ENCODE assay signal across 9 mouse cellular contexts in genomic region chr10:29211453-29211852, GRCm38 (mm10). TPM values are rescaled to one million over a fixed set of nuclear protein-coding genes. Genes with fewer than 3 reads are reported as not detected.
A peak's percentile ranks its signal among the peaks of the same experiment; 100 is the strongest.
DNase-seq lines count a peak whose midpoint lies in the region; ATAC-seq and TF ChIP-seq lines count a peak whose summit lies in the region.
"Had no signal": no experiment of that assay in that cellular context is flagged by ENCODE, and none has a peak within 500 bp of the region (broad histone marks: within the 10 kb centered on the region; RNA-seq: fewer than 3 reads in every experiment).

TSS of gene 9330159F19Rik (plus strand) at chr10:29211606.

- TF ChIP-seq POLR2A in lung, adult 2 months (IDR thresholded peaks at IDR 0.05; ENCODE audit: borderline replicate concordance, extremely low read depth, low read depth, low read length), result 0 out of 2 replicates have a peak, but pooled peaks have one; percentile 31

- H3K27me3 ChIP-seq in forebrain, embryonic 10.5 days (ENCODE audit: poor library complexity, severe bottlenecking), result no peaks in the 10 kb centered on the region
- no peaks in the 10 kb centered on the region for H3K27me3 ChIP-seq in hindbrain, postnatal 0 days (ENCODE audit: insufficient read depth, low read length)

- peak; percentile 75; the same call in 1 of the 2 replicates for ATAC-seq in hindbrain, postnatal 0 days

- H3K9me3 ChIP-seq in forebrain, embryonic 10.5 days, result no peaks in the 10 kb centered on the region
- H3K9me3 ChIP-seq in hindbrain, postnatal 0 days (ENCODE audit: low read length), result no peaks in the 10 kb centered on the region

- H3K4me1 ChIP-seq in forebrain, embryonic 10.5 days, result peaks cover 37% of the 10 kb centered on the region
- no peaks in the 10 kb centered on the region for H3K4me1 ChIP-seq in hindbrain, postnatal 0 days (ENCODE audit: insufficient read depth, low read length)
- no peaks in the 10 kb centered on the region for H3K4me1 ChIP-seq in lung, adult 2 months (ENCODE audit: control insufficient read depth, insufficient read depth, low read length)

- WGBS in forebrain, embryonic 10.5 days, result 17% methylated on average over 4 of the region's 4 CpGs
- WGBS in hindbrain, postnatal 0 days, result 17% methylated on average over 4 of the region's 4 CpGs
- WGBS in lung, adult 2 months, result 10% methylated on average over 4 of the region's 4 CpGs

- DNase-seq in retina, postnatal 1 day, result peak; percentile 17
- DNase-seq in retina, embryonic 14.5 days (ENCODE audit: low spot score), result no peak
- peak; percentile 52 for DNase-seq in forebrain, embryonic 10.5 days (ENCODE audit: extremely low spot score, low spot score)
- DNase-seq in hindbrain, postnatal 0 days (ENCODE audit: low spot score), result peak; percentile 62
- DNase-seq in lung, adult 2 months, result peak; percentile 5
- DNase-seq in right cerebral cortex, postnatal 10 days (ENCODE audit: low spot score in 2 of 2), result peak; percentile 58 to 75
- no peak for DNase-seq in spleen, adult 18-20 months
- DNase-seq in Muller cell, postnatal 12 days (ENCODE audit: inconsistent ontology term), result no peak

- no peak for TF ChIP-seq CTCF in hindbrain, postnatal 0 days (IDR thresholded peaks at IDR 0.05; ENCODE audit: low read depth)
- no peak for TF ChIP-seq CTCF in lung, adult 2 months (IDR thresholded peaks at IDR 0.05; ENCODE audit: insufficient read depth, low read length)

- no peak within 1 kb of the TSS for H3K4me2 ChIP-seq in hindbrain, postnatal 0 days (ENCODE audit: low read depth, low read length)

- no peaks in the 10 kb centered on the region for H3K36me3 ChIP-seq in forebrain, embryonic 10.5 days (replicated peaks)
- no peaks in the 10 kb centered on the region for H3K36me3 ChIP-seq in hindbrain, postnatal 0 days (ENCODE audit: insufficient read depth, low read length)

- H3K9ac ChIP-seq in hindbrain, postnatal 0 days (replicated peaks; ENCODE audit: low read length), result no peak within 1 kb of the TSS

- H3K4me3 ChIP-seq in forebrain, embryonic 10.5 days, result peak within 1 kb of the TSS; percentile 13; the same call in 1 of the 2 replicates
- H3K4me3 ChIP-seq in hindbrain, postnatal 0 days (ENCODE audit: low read length), result no peak within 1 kb of the TSS
- H3K4me3 ChIP-seq in lung, adult 2 months (replicated peaks; ENCODE audit: extremely low read depth, low read depth, low read length), result peak within 1 kb of the TSS; percentile 56

- peak within 1 kb of the TSS; percentile 70 for H3K27ac ChIP-seq in forebrain, embryonic 10.5 days
- H3K27ac ChIP-seq in hindbrain, postnatal 0 days, result peak within 1 kb of the TSS; percentile 11; the same call in 1 of the 2 replicates

RNA-seq across cellular contexts. Expression of gene 9330159F19Rik, which starts in this region (rescaled TPM):
- 2.3 and 2.5 TPM in 2 replicates for polyA plus RNA-seq in forebrain, embryonic 10.5 days (2016; fragmentation: Nextera tagmentation; extraction: Ambion mirVana)
- 41.8 and 50.6 TPM in 2 replicates for total RNA-seq in hindbrain, postnatal 0 days (2014; rRNA removed)
- 14.2 and 14.7 TPM in 2 replicates for polyA plus RNA-seq in hindbrain, postnatal 0 days (2015; fragmentation: Nextera tagmentation; extraction: Ambion mirVana)
- 0.67 and 0.69 TPM in 2 replicates for polyA plus RNA-seq in lung, adult 2 months (2012; rRNA removed)
- polyA plus RNA-seq: liver, adult 2 months had no signal

Comparison
In these comparisons a context has a peak if more than half of its experiments do, and no peak if none do; other contexts are left out.
1. DNase-seq: peak in retina, postnatal 1 day (single experiment), forebrain, embryonic 10.5 days (single experiment), hindbrain, postnatal 0 days (single experiment) and right cerebral cortex, postnatal 10 days (2 of 2); none in retina, embryonic 14.5 days (single experiment), spleen, adult 18-20 months (0 of 2) and Muller cell, postnatal 12 days (single experiment).
2. Peak in DNase-seq and H3K4me3 ChIP-seq in lung, adult 2 months; RNA of the gene not detected or under 1 TPM.